Mouse (Mus musculus) midbrain, embryonic 14.5 days (tissue): ENCODE results near the gene Tbx1. TPM values are rescaled to one million over a fixed set of nuclear protein-coding genes. Genes with fewer than 3 reads are reported as not detected.

Experiments
- ATAC-seq: fragments of 200-750 bp; cut with Nextera tagmentation; 2 replicates; pipeline ENCODE4 v1.8.0; 2017; ENCODE audit warnings: moderate number of reproducible peaks, moderate library complexity; ENCODE audit not compliant: low FRiP score, low TSS enrichment
- DNase-seq: peaks from one replicate; pipeline ENCODE4 v3.0.0-alpha.2; 2015
- H3K27ac ChIP-seq: fragments of 300-500 bp; sonication (generic); replicated peaks from 2 replicates; pipeline ENCODE4 v1.5.1; 2014; ENCODE audit warnings: mild to moderate bottlenecking, low read depth, low read length, moderate library complexity
- H3K27me3 ChIP-seq: fragments of 300-500 bp; sonication (generic); 2 replicates; pipeline ENCODE4 v1.6.1; 2014; ENCODE audit warnings: low read length, control low read depth, mixed read lengths; ENCODE audit not compliant: control insufficient read depth, insufficient read depth
- H3K36me3 ChIP-seq: fragments of 300-500 bp; sonication (generic); 2 replicates; pipeline ENCODE4 v1.6.1; 2014; ENCODE audit warnings: low read length, control low read depth; ENCODE audit not compliant: control insufficient read depth, insufficient read depth
- H3K4me1 ChIP-seq: fragments of 300-500 bp; sonication (generic); 2 replicates; pipeline ENCODE4 v1.6.1; 2014; ENCODE audit warnings: mild to moderate bottlenecking, antibody characterized with exemption, low read length, control low read depth; ENCODE audit not compliant: control insufficient read depth, insufficient read depth
- H3K4me2 ChIP-seq: fragments of 300-500 bp; sonication (generic); 2 replicates; pipeline ENCODE4 v1.6.1; 2014; ENCODE audit warnings: mild to moderate bottlenecking, low read length, moderate library complexity
- H3K4me3 ChIP-seq: fragments of 300-500 bp; sonication (generic); replicated peaks from 2 replicates; pipeline ENCODE4 v1.5.1; 2014; ENCODE audit warnings: low read depth, low read length
- H3K9ac ChIP-seq: fragments of 300-500 bp; sonication (generic); replicated peaks from 2 replicates; pipeline ENCODE4 v1.6.1; 2014; ENCODE audit warnings: mild to moderate bottlenecking, low read length, moderate library complexity
- H3K9me3 ChIP-seq: fragments of 300-500 bp; sonication (generic); 2 replicates; pipeline ENCODE4 v1.6.1; 2016; ENCODE audit warnings: low read length, control low read depth, mixed read lengths; ENCODE audit not compliant: control insufficient read depth
- WGBS: fragments of 180-500 bp; shearing (Covaris S2); extraction: QIAGEN DNeasy Blood & Tissue Kit; methylation state at CpG from one replicate; pipeline ENCODE4 v1.1.7; 2014; 5-methylcytosine and 5-hydroxymethylcytosine counted together
- polyA plus RNA-seq: library from polyadenylated mRNA; unstranded; fragments of >200 nt; fragmentation: Nextera tagmentation; extraction: Ambion mirVana; gene quantifications from 2 replicates; pipeline ENCODE4 v1.2.1, GENCODE M21; 2014

The Tbx1 gene
- polyA plus RNA-seq, 1 experiment from 2014 or later = 0.34 TPM

- H3K36me3 ChIP-seq = no peaks in the 10 kb centered on the region
- no peak for ATAC-seq
- H3K4me2 ChIP-seq = peak overlapping the region; percentile 52
- 1% methylated on average over 47 of the region's 62 CpGs for WGBS
- H3K27me3 ChIP-seq = peaks cover 95% of the 10 kb centered on the region
- H3K9me3 ChIP-seq = no peaks in the 10 kb centered on the region
- no peak overlapping the region for H3K9ac ChIP-seq
- peaks cover 17% of the 10 kb centered on the region for H3K4me1 ChIP-seq
- no peak overlapping the region for H3K27ac ChIP-seq
- DNase-seq = no peak
- peak overlapping the region; percentile 28 for H3K4me3 ChIP-seq
These were observed 3.4 kb downstream of the Tbx1 start for GRCm38 (mm10) chr16:18586906-18587546.

GRCm38 (mm10) chr16:18586076-18586905 lies 4.2 kb downstream of the Tbx1 start:
- peaks cover 95% of the 10 kb centered on the region for H3K27me3 ChIP-seq
- no peak overlapping the region for H3K27ac ChIP-seq
- H3K9ac ChIP-seq = no peak overlapping the region; the same call in 1 of the 2 replicates
- no peaks in the 10 kb centered on the region for H3K9me3 ChIP-seq
- no peak for DNase-seq
- peak overlapping the region; percentile 52 for H3K4me2 ChIP-seq
- ATAC-seq = no peak
- WGBS = under 1% methylated on average over 83 of the region's 83 CpGs
- H3K4me1 ChIP-seq = peaks cover 17% of the 10 kb centered on the region
- peak overlapping the region; percentile 28 for H3K4me3 ChIP-seq
- no peaks in the 10 kb centered on the region for H3K36me3 ChIP-seq

GRCm38 (mm10) chr16:18585676-18586075 lies 4.8 kb downstream of the Tbx1 start:
- Histone ChIP-seq H3K4me2 (no peak overlapping the region), H3K27ac (no peak overlapping the region), H3K36me3 (no peaks in the 10 kb centered on the region), H3K27me3 (peaks cover 95% of the 10 kb centered on the region), H3K9ac (no peak overlapping the region), H3K4me3 (0 out of 2 replicates have a peak overlapping the region, but pooled peaks have one; percentile 1), H3K9me3 (no peaks in the 10 kb centered on the region), H3K4me1 (peaks cover 18% of the 10 kb centered on the region; the same call in 1 of the 2 replicates)
- ATAC-seq = no peak
- no peak for DNase-seq
- 3% methylated on average over 10 of the region's 10 CpGs for WGBS

GRCm38 (mm10) chr16:18584901-18585510 lies 5.5 kb downstream of the Tbx1 start:
- ATAC-seq = no peak
- Histone ChIP-seq H3K4me2 (no peak overlapping the region), H3K27me3 (peaks cover 95% of the 10 kb centered on the region), H3K9ac (no peak overlapping the region), H3K9me3 (no peaks in the 10 kb centered on the region), H3K27ac (no peak overlapping the region), H3K4me1 (peaks cover 18% of the 10 kb centered on the region; the same call in 1 of the 2 replicates), H3K36me3 (no peaks in the 10 kb centered on the region), H3K4me3 (no peak overlapping the region)
- 9% methylated on average over 10 of the region's 10 CpGs for WGBS
- no peak for DNase-seq

GRCm38 (mm10) chr16:18583673-18584357 lies 6.7 kb downstream of the Tbx1 start:
- Histone ChIP-seq H3K4me2 (no peak overlapping the region), H3K9ac (no peak overlapping the region), H3K9me3 (no peaks in the 10 kb centered on the region), H3K4me3 (no peak overlapping the region), H3K4me1 (peaks cover 18% of the 10 kb centered on the region; the same call in 1 of the 2 replicates), H3K36me3 (no peaks in the 10 kb centered on the region), H3K27ac (no peak overlapping the region), H3K27me3 (peaks cover 93% of the 10 kb centered on the region)
- WGBS = 6% methylated on average over 10 of the region's 10 CpGs
- DNase-seq = no peak
- no peak for ATAC-seq

- Histone ChIP-seq H3K27me3 (peaks cover 86% of the 10 kb centered on the region), H3K27ac (no peak overlapping the region), H3K9ac (no peak overlapping the region), H3K9me3 (no peaks in the 10 kb centered on the region), H3K4me3 (no peak overlapping the region), H3K4me2 (no peak overlapping the region), H3K36me3 (no peaks in the 10 kb centered on the region), H3K4me1 (peaks cover 18% of the 10 kb centered on the region; the same call in 1 of the 2 replicates)
- DNase-seq (no peak), ATAC-seq (no peak)
- 3% methylated on average over 10 of the region's 10 CpGs for WGBS
These were observed 7.3 kb downstream of the Tbx1 start for GRCm38 (mm10) chr16:18583169-18583568.

GRCm38 (mm10) chr16:18582426-18583148 lies 7.9 kb downstream of the Tbx1 start:
- peak; percentile 32; the same call in 1 of the 2 replicates for ATAC-seq
- H3K9ac ChIP-seq = no peak overlapping the region

More at GRCm38 (mm10) chr16:18582426-18583148, 7.9 kb downstream of the Tbx1 start:
- Histone ChIP-seq H3K4me2 (peak overlapping the region; percentile 54), H3K27ac (no peak overlapping the region), H3K36me3 (no peaks in the 10 kb centered on the region), H3K27me3 (peaks cover 80% of the 10 kb centered on the region), H3K9me3 (no peaks in the 10 kb centered on the region), H3K4me3 (peak overlapping the region; percentile 35), H3K4me1 (peaks cover 18% of the 10 kb centered on the region; the same call in 1 of the 2 replicates)
- no peak for DNase-seq
- 1% methylated on average over 67 of the region's 67 CpGs for whole genome bisulfite sequencing
